Mouse (Mus musculus): Measurements from ENCODE around the gene Hnrnpl. TPM values are rescaled to one million over a fixed set of nuclear protein-coding genes. Genes with fewer than 3 reads are reported as not detected.

The Hnrnpl gene
- polyA plus RNA-seq, 1 experiment from 2014 or later: 279 TPM

DNA sequence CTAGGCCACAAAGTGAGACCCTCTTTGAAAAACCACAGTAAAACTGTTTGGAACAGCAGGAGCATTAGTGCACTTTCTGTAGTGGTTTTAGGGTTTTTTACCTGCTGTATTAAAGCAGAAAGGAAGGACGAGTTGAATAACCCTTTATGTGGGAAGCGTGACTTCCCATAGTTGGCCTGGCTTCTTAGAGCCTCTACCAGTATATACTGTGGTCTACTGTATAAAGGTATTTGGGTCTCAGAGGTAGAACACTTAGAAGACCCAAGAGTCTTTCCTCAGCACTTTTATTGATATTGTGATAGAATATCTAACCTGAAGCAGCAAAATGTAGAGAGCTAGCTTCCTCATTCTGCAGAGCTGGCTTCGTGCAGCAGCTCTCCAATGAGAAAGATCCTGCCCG is 11.2 kb downstream of the Hnrnpl start:
- Histone ChIP-seq H3K27ac (ENCODE audit: low read depth, low read length) (no peak overlapping the region), H3K36me3 (ENCODE audit: control insufficient read depth, insufficient read depth, low read length) (peaks cover 73% of the 10 kb centered on the region), H3K9me3 (ENCODE audit: control insufficient read depth, low read length) (no peaks in the 10 kb centered on the region), H3K4me1 (replicated peaks; ENCODE audit: control insufficient read depth, insufficient read depth, low read length) (peaks cover 30% of the 10 kb centered on the region), H3K27me3 (replicated peaks; ENCODE audit: control insufficient read depth, insufficient read depth, low read length) (no peaks in the 10 kb centered on the region), H3K4me3 (ENCODE audit: low read depth, low read length) (no peak overlapping the region), H3K4me2 (no peak overlapping the region), H3K9ac (ENCODE audit: low read depth, low read length) (no peak overlapping the region)
- ATAC-seq (replicated peaks; ENCODE audit: low FRiP score) (no peak), DNase-seq (ENCODE audit: low spot score) (no peak)
- 88% methylated on average over 4 of the region's 4 CpGs for WGBS

DNA sequence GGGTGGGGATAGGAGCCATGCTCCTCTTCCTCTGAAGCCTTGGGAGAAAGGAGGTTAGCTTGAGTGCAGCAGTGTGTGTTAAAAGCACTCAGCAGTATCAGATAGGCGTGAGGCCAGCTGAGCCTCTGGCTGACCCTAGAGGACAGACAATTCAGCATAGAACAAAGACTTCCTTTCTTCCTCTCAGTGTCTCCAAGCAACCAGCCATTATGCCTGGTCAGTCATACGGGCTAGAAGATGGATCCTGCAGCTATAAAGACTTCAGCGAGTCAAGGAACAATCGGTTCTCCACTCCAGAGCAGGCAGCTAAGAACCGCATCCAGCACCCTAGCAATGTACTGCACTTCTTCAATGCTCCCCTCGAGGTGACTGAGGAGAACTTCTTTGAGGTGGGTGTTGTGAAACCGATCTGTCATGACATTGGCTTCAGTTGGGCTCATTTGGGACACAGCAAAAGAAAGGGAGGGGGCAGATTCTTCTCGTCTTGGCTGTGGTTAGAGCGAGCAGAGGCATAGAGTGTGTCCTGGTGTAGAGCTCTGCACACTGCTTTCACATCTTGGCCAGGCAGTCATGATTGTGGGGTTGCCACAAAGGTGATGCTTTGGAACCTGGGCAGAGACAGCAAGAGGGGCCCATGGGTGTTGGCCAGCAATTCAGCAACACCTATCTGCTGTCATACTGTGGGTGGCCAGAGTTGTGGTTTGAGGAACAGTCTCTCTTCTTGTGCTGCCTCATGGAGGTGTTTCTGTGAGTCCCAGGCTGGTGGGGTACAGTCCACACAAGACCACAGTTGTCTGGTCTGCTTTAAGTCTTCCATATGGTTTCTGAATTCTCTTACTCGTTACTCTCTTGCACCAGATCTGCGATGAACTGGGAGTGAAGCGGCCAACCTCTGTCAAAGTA is 12.3 kb downstream of the Hnrnpl start:
- Histone ChIP-seq H3K4me3 (ENCODE audit: low read depth, low read length) (no peak overlapping the region), H3K36me3 (ENCODE audit: control insufficient read depth, insufficient read depth, low read length) (peaks cover 63% of the 10 kb centered on the region), H3K27ac (ENCODE audit: low read depth, low read length) (no peak overlapping the region), H3K9me3 (ENCODE audit: control insufficient read depth, low read length) (no peaks in the 10 kb centered on the region), H3K4me1 (replicated peaks; ENCODE audit: control insufficient read depth, insufficient read depth, low read length) (peaks cover 33% of the 10 kb centered on the region), H3K4me2 (no peak overlapping the region), H3K27me3 (replicated peaks; ENCODE audit: control insufficient read depth, insufficient read depth, low read length) (no peaks in the 10 kb centered on the region), H3K9ac (ENCODE audit: low read depth, low read length) (no peak overlapping the region)
- 78% methylated on average over 12 of the region's 12 CpGs for WGBS
- ATAC-seq (replicated peaks; ENCODE audit: low FRiP score) (no peak), DNase-seq (ENCODE audit: low spot score) (no peak)

DNA sequence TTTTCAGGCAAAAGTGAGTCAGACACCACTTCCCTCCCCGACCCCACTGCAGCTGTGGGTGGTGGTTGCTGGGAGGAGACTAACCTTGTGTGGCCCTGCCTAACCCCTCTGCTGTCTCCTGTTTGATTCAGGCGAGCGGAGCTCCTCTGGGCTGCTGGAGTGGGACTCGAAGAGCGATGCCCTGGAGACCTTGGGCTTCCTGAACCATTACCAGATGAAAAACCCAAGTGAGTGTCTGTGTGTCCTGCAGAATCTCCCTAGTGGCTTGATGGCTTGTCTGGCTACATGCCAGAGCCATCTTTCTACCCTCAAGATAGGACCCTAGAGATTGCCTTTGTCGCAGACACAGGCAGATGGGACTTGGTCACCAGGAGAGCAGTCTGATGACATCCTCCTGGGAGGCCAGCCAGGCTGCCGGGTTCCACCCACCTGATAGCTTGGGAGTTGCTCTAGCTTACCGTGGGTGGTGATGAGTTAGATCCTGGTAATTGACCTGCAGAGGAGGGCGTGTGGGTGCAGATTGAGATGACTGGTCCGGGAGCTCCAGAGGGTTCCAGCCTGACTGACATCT is 13.0 kb downstream of the Hnrnpl start:
- no peaks in the 10 kb centered on the region for H3K27me3 ChIP-seq (replicated peaks; ENCODE audit: control insufficient read depth, insufficient read depth, low read length)
- WGBS: 68% methylated on average over 10 of the region's 10 CpGs
- no peak for ATAC-seq (replicated peaks; ENCODE audit: low FRiP score)
- H3K9ac ChIP-seq (ENCODE audit: low read depth, low read length): no peak overlapping the region
- no peak overlapping the region for H3K27ac ChIP-seq (ENCODE audit: low read depth, low read length)
- peaks cover 56% of the 10 kb centered on the region for H3K36me3 ChIP-seq (ENCODE audit: control insufficient read depth, insufficient read depth, low read length)
- peaks cover 33% of the 10 kb centered on the region for H3K4me1 ChIP-seq (replicated peaks; ENCODE audit: control insufficient read depth, insufficient read depth, low read length)
- DNase-seq (ENCODE audit: low spot score): no peak
- H3K9me3 ChIP-seq (ENCODE audit: control insufficient read depth, low read length): no peaks in the 10 kb centered on the region
- no peak overlapping the region for H3K4me2 ChIP-seq
- no peak overlapping the region for H3K4me3 ChIP-seq (ENCODE audit: low read depth, low read length)

DNA sequence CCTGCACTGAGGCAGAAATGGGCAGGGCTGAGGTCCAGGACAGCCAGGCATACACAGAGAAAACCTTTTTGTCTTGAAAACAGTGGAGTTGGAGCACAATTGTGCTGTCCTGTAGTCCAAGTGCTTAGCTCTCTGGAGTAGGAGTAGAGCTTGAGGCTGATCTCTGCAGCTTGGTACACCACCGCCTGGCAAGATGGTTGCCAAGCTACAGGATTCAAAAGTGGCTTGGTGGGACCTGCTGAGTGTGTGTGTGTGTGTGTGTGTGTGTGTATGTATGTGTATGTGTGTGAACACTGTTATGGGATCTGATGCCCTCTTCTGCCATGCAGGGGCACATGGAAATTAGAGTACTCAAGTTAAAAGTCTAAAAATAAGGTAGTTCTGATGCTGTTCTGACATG is 14.2 kb downstream of the Hnrnpl start:
- no peak overlapping the region for H3K27ac ChIP-seq (ENCODE audit: low read depth, low read length)

DNA sequence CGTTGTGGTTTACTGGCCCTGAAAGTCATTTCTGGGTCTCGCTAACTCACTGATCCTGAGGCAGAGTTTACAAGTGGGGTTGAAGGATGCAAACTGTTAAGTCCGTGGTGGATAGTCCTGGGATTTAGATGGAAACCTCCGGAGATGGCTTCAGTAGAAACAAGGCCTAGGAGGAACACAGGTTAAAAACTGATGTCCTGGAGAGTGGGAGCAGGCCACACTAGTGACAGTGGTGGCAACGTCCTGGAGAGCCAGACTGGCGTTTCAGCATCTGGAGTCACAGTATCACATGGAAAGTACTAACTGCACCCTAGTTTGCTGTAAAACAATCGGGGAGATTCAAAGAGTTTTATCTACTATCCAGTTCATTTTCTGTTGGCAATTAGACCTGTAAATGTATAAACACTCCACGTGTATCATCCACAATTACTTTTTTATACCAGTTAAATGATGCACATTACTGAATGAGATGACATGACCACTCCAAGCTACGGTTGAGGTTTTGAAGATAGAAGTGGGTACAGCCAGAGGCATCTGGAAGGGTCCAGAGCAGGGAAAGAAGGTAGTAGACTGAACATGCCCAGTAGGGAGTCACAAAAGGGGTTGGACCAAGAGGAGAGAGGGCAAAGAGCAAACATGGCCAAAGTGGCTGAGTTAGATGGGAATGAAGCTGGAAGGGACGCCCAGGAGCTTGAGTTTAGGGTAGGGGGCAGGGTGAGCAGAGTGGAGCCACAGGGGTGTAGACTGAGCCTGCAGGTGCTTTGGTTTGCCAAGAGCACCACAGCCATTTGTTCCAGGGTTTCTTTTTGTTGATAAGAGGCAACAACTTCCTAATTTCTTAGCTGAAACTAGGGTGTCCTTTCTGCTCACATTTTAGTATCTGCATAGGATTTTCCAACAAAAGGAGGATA is 14.9 kb downstream of the Hnrnpl start:
- Histone ChIP-seq H3K9ac (ENCODE audit: low read depth, low read length) (no peak overlapping the region), H3K36me3 (ENCODE audit: control insufficient read depth, insufficient read depth, low read length) (peaks cover 37% of the 10 kb centered on the region), H3K4me1 (replicated peaks; ENCODE audit: control insufficient read depth, insufficient read depth, low read length) (peaks cover 18% of the 10 kb centered on the region), H3K4me3 (ENCODE audit: low read depth, low read length) (no peak overlapping the region), H3K9me3 (ENCODE audit: control insufficient read depth, low read length) (no peaks in the 10 kb centered on the region), H3K27ac (ENCODE audit: low read depth, low read length) (no peak overlapping the region; the same call in 1 of the 2 replicates), H3K27me3 (replicated peaks; ENCODE audit: control insufficient read depth, insufficient read depth, low read length) (no peaks in the 10 kb centered on the region), H3K4me2 (no peak overlapping the region)
- DNase-seq (ENCODE audit: low spot score) (no peak), ATAC-seq (replicated peaks; ENCODE audit: low FRiP score) (no peak)
- WGBS: 52% methylated on average over 10 of the region's 10 CpGs

More for the DNA sequence above, 14.2 kb downstream of the Hnrnpl start:
- H3K9ac ChIP-seq (ENCODE audit: low read depth, low read length): no peak overlapping the region
- WGBS: 76% methylated on average over 1 of the region's 1 CpGs
- DNase-seq (ENCODE audit: low spot score): no peak
- H3K27me3 ChIP-seq (replicated peaks; ENCODE audit: control insufficient read depth, insufficient read depth, low read length): no peaks in the 10 kb centered on the region
- peaks cover 43% of the 10 kb centered on the region for H3K36me3 ChIP-seq (ENCODE audit: control insufficient read depth, insufficient read depth, low read length)
- ATAC-seq (replicated peaks; ENCODE audit: low FRiP score): no peak
- H3K4me2 ChIP-seq: no peak overlapping the region
- peaks cover 25% of the 10 kb centered on the region for H3K4me1 ChIP-seq (replicated peaks; ENCODE audit: control insufficient read depth, insufficient read depth, low read length)
- H3K4me3 ChIP-seq (ENCODE audit: low read depth, low read length): no peak overlapping the region
- no peaks in the 10 kb centered on the region for H3K9me3 ChIP-seq (ENCODE audit: control insufficient read depth, low read length)

DNA sequence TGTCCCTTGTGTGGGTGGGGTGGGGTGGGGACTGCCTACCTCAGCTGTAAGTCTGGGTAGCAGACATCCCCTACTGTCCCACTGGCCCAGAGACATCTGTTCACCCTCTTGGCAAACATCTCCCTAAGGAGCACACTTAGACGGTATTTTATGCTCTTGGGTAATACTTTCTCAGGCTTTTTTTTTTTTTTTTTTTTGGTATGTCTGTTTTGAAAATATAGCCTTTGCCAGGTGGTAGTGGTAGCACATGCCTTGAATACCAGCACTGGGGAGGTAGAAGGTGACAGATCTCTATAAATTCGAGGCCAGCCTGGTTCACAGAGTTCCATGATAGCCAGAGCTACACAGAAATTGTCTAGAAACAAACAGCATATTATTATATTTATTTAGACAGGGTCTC is 15.6 kb downstream of the Hnrnpl start:
- Histone ChIP-seq H3K36me3 (ENCODE audit: control insufficient read depth, insufficient read depth, low read length) (peaks cover 31% of the 10 kb centered on the region), H3K4me2 (no peak overlapping the region), H3K9ac (ENCODE audit: low read depth, low read length) (no peak overlapping the region), H3K4me3 (ENCODE audit: low read depth, low read length) (no peak overlapping the region), H3K27me3 (replicated peaks; ENCODE audit: control insufficient read depth, insufficient read depth, low read length) (no peaks in the 10 kb centered on the region), H3K4me1 (replicated peaks; ENCODE audit: control insufficient read depth, insufficient read depth, low read length) (peaks cover 15% of the 10 kb centered on the region), H3K27ac (ENCODE audit: low read depth, low read length) (no peak overlapping the region; the same call in 1 of the 2 replicates), H3K9me3 (ENCODE audit: control insufficient read depth, low read length) (no peaks in the 10 kb centered on the region)
- ATAC-seq (replicated peaks; ENCODE audit: low FRiP score): no peak
- no peak for DNase-seq (ENCODE audit: low spot score)
- WGBS: 51% methylated on average over 2 of the region's 2 CpGs

DNA sequence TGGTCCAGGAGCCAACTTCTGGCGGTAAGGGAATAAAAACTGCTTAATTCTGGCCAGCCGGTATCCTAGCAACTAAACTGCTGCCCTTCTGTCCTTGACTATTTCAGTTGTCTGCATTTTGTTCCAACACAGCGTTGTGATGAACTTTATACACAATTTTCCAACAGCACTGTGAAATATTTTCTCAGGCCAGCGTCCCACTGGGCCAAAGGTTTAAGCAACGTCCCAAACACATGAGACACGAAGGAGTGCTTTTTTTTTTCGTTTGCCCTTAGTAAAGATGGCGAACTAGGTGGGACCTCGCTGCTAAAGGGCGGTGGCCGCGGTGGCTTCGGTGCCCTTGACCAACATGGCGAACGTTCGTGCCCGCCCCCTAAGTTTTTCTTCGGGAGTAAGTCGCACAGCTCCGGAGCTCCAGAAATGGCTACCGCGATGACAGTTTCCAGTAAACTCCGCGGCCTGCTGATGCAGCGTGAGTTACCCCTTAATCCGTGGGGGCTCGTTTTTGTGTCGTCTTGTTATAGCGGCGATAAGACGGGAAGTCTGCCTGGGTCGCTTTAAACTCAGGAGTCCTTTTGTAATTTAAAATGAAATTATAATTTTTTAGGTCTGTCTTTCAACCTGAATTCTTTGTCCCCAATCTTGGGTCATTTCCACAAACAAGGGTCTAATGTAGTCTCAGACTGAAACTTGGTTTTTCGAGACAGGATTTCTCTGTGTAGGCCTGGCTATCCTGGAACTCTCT is 16.8 kb downstream of the Hnrnpl start, which contains the start of gene Ech1:
Gene Ech1, plus strand, starts transcription at position 277 of the 745 bp plus-strand sequence.
- Histone ChIP-seq H3K36me3 (ENCODE audit: control insufficient read depth, insufficient read depth, low read length) (peaks cover 28% of the 10 kb centered on the region), H3K4me3 (ENCODE audit: low read depth, low read length) (peak within 1 kb of the TSS; percentile 61), H3K4me2 (peak within 1 kb of the TSS; percentile 79), H3K9ac (ENCODE audit: low read depth, low read length) (peak within 1 kb of the TSS; percentile 77), H3K27ac (ENCODE audit: low read depth, low read length) (peak within 1 kb of the TSS; percentile 74), H3K4me1 (replicated peaks; ENCODE audit: control insufficient read depth, insufficient read depth, low read length) (peaks cover 15% of the 10 kb centered on the region), H3K9me3 (ENCODE audit: control insufficient read depth, low read length) (no peaks in the 10 kb centered on the region), H3K27me3 (replicated peaks; ENCODE audit: control insufficient read depth, insufficient read depth, low read length) (no peaks in the 10 kb centered on the region)
- WGBS: 2% methylated on average over 33 of the region's 33 CpGs
- peak; percentile 81 for ATAC-seq (replicated peaks; ENCODE audit: low FRiP score)
- peak; percentile 84 for DNase-seq (ENCODE audit: low spot score)

Data from liver, embryonic 11.5 days (tissue).